Mouse (Mus musculus) A20 (cell line): ENCODE measurements around the gene Trmt44.

ENCODE experiments used
- DNase-seq: peaks from one replicate; pipeline ENCODE4 v3.0.0-alpha.2; 2011; ENCODE audit warnings: low read depth, low spot score

Gene Trmt44

DNA sequence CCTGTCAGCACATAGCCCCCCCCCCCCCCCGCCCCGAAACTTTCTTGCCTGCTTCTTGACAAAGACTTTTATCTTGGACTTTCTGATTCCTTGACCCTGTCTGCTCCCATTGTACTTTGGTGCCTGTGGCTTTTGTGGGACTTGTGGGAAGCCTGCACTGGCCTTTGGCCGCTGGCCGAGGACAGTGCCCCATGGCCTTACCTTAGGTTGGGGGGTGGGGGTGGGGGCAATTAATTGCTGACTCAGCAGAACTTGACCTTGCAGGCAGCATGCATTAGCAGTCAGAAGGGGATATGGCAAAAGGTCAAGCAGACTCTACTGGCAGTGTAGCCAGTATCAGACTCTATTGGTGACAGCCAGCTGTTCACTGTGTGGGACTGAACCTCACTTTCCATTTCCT, 16.6 kb upstream of the Trmt44 start:
- DNase-seq = no peak

DNA sequence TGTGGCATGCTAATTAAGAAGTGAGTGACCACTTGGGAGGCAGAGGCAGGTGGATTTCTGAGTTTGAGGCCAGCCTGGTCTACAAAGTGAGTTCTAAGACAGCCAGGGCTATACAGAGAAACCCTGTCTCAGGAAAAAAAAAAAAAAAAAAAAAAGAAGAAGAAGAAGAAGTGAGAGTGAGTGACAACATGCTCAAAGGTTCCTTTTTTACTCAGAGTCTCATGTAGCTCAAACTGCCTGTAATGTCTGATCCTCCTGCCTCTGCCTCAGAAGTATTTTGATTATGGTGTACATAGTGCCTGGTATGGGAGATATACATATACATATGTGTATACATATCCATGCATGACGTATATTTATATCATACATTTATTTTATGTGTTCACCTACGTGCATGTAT, 9.4 kb upstream of the Trmt44 start:
- DNase-seq = peak; percentile 76

DNA sequence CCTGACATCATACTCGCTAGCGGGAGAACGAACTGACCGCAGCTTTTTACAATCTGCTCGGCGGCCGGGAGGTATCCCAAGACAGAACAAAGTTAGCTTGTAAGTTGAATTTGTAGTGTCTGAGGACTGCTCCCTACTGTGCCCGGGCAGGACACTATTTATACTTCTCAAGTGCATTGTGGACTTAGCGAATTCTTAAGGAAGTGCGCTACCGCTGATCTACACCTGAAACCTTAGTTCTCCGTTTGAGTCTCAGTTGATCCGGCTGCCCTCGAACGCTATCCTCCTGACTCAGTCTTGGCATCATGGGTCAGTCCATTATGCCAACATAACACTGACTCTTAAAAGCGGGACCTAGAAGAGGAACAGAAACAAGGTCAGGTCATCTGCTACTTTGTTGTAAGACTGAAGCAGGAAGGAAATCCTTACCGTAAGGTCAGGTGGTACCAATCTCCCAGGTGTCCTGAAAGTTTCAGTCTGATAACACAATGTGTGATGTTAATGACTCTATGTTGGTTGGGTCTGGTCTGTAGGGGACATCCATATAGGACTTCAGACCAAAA, 8.4 kb upstream of the Trmt44 start:
- peak; percentile 85 for DNase-seq

DNA sequence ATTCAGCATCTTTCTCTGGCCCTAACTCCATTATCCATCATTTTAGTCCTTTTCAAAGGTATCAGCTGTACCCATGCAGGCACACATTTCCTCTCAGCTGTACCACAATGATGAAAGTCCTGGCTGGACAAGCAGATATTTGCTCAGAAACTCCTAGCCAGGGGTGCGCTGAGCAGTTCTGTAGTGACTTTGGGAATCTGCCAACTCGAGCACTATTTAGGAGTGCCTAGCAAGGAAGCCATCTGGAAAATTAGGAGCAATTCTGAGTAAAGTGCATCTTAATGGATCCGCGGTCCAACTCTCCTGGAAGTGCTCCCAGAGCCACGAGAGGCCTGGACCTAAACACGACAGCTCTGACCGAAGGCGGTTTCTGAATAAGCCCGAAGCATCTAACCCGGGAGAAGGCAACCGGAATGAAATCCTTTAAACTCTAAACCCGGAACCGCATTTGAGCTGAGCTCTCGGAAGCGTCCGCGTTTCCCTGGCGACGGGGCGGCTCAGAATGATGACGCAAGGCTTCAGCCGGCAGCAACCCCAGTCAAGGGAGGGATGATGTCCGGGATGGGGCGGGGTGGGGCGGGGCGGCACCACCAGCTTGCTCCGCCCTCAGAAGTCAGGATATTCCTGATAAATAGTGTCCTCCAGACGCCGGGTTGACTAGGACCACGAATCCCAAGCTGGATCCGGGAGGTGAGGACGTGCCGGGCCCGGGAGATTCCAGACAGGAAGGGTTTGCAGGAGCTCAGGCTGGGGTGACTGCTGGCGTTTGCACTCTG, 7.8 kb upstream of the Trmt44 start, which contains the start of gene Acox3:
Gene Acox3 (plus strand): TSS at position 596 of the 776 bp plus-strand sequence.
- DNase-seq = peak; percentile 94

DNA sequence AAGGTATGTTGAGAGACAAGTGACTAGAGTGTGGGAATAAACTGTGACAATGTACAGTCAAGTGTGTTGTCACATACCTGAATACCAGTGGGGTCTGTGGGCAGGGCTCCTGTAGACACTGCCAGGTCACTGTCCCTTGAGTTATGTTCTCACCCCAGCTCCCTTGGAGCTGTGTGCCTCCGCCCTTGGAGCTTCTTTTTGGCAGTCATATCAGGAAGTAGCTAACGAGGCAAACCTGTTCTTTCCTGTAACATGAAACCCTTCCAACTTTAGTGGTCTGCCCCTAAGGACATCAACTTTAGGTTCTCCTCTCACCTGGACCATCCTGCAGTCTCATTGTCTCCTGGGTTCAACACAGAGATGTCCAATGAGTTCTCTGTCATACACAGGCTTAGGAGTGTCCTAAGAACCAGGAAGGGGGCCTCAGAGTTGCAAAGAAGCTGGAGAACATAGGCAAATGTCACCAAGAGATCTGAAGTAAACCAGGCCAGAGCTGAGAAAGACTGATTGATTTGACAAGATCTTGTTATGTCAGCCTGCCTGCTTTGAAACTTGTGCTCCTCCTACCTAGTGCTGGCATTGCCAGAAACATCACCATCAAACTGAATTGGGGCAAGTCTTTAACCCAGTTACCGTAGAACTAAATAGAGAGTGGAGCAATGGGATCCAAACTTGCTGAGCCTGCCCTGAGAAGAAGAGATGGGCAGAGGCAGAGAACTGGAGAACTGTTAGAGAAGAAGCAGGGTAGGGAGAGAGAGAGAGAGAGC, 5.5 kb upstream of the Trmt44 start:
- no peak for DNase-seq

DNA sequence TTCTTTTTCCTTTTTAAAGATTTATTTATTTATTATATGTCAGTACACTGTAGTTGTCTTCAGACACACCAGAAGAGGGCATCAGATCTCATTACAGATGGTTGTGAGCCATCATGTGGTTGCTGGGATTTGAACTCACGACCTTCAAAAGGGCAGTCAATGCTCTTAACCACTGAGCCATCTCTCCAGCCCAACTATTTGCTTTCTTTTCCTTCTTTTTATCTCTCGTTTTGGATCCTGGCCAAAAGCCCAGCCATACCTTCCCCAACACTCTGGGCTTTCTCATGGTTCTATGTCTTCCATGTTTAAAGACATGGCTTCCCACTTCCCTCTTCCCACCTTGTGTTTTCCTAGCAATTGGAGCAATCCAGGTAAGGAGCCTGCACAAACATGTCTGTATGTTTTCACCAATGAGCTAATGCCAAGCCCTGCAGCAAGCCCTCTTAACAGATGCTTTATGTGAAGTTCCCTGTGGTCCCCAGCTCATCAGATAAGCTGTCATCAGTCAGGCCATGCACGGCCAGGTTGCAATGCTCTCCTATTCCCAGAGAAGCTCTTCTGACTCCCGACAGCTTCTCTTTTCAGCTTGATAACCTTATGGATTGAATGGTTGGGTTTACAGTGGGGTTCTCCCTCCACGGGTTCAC, 4.5 kb upstream of the Trmt44 start:
- no peak for DNase-seq

DNA sequence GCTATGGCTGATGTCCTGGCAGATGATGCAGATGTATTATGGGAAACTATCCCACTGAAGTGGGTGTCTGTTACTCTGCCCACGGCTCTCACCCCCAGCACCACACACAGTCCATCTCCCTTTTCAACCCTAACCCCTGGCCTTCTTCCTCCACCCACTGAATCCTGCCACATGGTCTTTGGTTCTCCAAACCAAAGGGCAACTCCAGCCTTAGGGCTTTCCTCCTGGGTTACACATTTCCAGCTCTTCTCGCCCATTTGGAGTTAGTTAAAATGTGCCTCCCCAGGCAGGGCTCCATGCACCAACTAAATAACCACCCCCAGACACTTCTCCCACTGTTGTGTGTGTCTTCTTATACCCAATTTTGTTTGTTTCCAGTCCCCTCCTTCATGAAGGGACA, 3.5 kb upstream of the Trmt44 start:
- DNase-seq = no peak

DNA sequence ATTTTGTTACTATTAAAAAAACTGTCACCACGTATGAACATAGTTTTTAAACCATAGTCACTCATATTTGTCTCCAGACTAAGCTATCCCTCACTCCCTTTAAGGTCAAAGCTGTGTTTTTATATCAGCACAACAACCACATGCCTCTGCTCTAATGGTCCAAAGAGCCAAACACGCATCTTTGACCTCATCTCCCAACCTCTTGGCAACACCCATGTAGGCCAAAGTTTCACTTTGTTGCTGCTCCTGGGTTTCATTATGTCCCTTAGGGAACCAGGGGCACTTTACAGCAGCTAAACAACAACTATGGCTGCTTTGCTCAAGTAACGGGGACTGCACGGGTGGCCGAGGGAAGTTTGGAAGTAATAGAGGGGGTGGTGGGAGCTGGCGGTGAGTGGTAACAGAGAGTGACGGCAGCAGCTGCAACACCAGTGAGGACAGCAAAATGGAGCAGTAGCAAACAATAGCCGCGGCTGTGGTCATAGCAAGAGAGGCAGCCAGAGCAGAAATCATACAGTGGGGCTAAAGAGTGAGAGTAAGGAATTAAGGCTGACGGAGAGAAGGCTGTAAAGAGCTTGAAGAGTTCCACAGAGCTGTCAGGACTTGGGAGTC, 1.6 kb upstream of the Trmt44 start:
- no peak for DNase-seq

DNA sequence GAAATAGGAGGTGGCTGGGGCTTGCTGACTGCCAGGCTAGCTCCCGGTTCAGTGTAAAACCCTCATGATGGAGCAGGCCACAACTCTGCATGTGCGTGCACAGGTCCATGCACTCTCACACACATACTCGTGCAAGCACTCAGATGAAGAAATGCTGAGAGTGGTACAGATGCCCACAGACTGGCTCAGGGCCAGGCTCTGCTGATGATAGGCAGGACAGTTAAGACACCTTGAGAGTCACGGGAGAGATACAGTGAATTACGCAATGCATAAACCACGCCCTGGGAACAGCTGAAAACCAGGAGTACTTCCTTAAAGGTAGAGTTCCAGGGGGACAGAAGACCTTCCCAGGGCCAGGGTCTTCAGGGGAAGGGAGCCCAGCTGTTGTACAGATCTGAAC, 3.3 kb downstream of the Trmt44 start:
- DNase-seq = no peak

DNA sequence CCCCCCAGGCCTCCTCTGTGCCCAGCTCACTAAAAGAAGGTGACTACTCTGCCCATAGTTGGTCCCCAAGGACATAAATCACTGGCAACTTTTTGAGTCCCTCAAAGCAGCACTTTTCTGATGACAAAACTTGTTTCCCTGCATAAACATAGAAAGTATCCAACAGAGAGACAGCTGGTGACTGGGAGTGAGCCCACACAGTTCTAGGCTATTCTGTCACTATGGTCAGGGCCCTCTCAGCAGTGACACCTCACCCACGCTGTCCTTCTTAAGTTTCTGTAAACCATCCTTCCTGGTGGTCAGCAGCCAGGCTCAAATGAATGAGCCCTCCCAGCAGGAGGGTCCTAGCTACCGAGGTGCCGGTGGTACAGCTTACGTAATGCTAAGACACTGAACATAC, 8.2 kb downstream of the Trmt44 start:
- no peak for DNase-seq

DNA sequence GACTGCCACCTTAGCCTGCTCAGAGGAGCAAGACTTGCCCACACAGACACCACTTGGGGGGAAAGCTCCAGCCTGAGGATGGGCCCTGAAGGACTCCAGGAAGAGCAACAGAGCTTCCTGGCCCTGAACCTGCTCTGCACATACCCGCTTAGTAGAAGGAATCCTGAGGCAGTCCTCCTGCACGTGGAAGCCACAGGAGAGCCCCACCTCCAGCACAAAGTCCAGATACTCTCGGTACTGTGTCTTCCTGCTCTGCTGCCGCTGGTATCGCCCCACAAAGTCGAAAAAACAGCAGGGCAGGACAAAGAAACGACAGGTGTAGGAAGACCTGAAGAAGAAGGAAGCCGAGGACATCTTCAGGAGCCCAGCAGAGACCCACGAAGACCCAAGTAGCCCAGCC, 9.7 kb downstream of the Trmt44 start:
- DNase-seq = no peak

DNA sequence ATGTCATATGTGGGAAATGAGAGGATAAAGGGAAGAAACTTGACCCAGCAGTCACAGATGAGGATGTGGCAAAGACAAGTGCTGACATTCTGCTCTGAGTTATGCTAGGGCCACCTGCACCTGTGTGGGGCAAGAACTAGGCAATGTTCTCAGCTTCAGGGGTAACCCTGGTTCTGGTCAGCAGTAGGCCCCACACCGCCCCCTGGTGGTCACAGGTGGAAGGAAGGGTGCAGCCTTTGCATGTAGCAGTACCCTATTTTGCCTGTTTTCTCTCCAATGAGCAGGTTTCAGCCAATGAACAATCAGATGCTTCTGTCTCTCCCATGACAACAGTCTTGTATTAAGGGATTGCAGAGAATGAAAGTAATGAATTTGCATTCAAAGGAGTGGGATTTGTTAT, 11.4 kb downstream of the Trmt44 start:
- peak; percentile 72 for DNase-seq

DNA sequence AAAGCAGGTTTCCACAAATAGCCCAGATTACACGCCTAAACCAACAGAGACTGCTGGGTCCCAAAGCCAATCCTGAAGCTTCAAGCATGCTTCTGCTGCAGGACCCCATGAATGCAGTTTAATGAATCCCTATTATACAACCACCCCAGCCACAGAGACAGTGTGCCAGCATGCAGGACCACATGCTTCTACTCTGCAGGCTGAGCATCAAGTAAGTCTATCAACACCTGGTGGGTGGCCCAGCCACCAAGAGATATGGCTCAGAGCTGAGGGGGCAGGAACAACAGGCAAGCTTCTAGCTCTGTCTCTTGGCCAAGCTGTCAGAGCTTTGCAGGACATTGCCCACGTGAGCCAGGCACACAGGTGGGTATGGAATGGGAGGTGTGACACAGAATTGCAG, 12.3 kb downstream of the Trmt44 start:
- no peak for DNase-seq

DNA sequence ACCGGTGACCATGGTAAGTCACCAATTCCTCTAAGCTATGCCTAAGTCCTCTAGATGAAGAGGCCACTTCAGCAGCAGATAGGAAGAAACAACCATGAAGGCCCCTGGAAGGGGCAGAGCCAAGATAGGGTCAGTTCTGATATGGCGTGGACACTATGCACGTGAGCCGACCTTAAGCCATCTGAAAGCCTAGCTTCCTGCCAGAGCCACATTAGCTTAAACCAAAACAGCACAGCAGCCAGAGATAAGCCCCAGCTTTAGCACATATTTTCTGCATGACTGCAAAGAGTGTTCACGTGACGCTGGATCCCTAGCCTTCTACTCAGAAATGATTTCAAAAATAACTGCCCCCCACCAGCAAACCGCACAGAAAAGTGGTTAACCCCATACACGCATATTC, 15.4 kb downstream of the Trmt44 start:
- DNase-seq = no peak

DNA sequence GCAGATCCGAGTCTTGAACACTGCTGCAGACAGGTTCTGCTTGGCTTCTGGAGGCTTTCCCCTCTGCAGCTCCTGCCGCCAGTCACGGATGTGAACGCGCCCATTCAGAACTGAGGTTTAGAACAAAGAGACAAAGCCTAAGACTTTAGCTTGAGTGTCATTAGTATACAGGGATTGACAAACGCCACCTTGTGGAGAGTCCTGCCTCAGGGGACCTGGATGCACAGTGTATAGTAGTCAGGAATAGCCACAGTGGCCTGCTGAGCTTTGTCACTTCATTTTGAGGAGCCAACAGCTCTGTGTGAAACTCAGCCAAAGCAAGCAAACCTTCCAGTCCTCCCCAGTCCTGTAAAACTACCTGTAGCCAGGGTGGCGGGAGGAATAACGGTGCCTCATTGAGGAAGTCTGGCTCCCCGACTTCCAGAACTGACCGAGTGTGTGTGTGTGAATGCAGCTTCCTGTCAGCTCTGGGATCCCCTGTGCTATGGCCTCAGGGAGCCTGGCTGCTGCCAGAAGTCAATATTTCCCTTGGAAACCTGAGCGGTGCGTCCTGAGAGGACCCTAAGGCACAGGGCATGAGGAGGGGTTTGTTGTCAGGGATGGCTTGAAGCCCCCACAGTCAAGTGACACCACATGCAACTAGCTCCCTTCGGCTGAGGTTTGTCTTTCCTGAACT, 16.8 kb downstream of the Trmt44 start:
- no peak for DNase-seq

DNA sequence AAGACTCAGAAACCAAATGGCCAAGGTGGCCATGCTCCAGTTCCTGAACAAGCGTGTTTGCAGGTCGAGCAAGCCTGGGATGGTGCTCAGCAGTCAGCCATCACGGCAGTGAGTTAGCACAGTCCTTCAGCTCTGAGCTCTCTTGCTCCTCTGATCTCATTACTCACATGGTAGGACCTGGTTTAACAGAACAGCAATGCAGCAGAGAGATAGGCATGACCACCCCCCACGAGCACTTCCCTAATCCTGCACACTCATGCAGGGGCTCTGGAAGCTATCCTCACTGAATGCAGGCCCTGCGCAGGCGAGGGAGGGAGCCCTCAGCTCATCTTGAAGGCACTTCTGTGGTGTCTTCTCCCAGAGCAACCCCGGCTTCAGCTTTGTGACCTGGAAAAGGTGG, 18.5 kb downstream of the Trmt44 start:
- no peak for DNase-seq

DNA sequence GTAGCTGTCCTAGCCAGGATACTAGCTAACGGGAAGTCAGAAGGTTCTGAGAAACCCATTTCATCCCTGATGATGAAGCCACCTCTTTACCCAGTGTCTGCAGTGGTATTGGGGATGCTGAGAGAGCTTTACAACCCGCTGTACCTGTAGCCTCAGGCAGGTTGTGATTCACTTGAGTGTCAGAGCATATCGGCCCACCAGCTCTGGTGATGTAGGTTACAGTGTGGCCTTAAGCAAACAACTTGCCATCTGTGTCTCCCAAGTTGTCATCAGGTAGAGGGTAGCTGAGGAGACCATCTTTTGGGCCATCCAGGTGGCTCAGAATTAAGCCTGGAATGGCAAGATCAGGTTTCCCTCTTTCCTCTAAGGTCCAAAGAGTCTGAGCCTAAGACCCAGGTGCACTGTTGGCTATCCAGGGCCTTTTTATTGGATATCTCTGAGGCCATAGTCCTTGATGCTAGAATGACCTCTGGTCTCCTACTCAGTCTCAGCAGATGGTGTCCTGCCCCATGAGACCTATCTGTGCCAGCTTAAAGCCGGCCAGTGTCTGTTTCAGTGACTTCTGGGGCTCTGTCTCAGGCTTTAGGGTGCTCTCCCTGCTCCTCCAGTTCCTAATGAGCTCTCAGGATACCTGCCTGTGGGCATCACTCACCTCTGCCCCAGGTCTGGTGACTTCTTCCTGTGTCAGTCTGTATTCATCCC, 21.9 kb downstream of the Trmt44 start:
- DNase-seq = no peak

DNA sequence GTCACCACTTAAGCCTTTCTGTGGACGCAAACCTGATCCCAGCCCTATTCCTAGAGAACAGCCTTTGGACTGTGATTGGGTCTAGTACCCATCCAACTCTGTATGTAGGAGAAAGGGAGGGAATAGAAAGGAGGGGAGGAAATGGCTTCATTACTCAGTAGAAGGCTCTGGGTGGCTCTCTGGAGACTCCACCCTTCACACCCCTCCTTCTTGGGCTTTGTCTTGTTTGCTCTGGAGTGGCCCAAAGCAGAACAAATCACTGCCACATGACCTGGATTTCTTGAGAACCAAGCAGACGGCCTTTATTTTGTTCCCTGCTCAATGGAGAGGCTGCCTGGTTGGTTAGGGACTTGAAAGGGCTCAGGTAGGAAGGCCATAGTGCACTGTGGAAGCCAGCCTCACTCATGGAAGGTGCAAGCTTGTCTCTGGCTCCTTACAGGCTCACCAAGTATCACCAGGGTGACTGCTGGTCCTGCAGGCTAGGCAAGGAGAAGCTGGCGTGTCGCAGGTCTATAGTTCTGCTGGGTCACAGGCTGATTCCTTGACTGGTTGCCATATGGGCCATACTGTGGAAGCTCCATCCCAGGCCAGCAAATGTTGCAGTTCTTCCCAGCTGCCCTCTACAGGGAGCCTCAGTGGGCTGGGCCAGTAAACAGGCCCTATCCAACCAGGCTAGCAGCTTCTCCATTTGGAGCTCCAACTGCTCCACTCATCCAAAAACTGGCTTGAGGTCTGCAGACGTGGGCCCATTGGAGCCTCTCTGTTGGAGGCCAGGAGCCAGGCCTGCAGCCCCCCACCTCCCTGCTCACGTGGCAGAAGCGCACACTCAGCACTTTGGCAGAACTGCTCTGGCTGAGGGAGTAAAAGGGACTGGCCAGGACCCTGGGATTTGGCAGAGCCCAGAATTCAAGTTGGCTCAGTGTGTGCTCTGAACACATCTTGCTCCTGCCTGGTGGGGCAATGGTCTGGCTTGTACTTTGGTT, 22.7 kb downstream of the Trmt44 start:
- DNase-seq = no peak

DNA sequence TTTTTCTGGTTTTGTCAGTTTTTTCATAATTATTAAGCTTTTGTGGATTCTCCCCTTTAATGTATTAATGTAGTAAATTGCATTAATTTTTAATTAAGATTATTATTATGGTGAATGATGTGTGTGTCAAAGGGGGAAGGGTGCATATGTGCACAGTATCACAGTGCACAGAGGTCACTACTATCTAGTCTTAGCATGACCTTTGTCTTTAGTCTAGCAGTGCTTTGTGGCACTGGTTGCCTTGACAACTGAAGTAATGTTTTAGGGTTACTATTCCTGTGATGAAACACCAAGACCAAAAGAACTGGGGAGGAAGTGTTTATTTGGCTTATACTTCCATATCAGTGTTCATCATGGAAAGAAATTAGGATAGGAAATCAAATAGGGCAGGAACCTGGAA, 28.7 kb downstream of the Trmt44 start:
- no peak for DNase-seq
